Mouse (Mus musculus) cerebellum, adult 8-10 months (tissue): Measurements from ENCODE around the gene Zfyve19.

ENCODE experiments used
- DNase-seq: peaks from one replicate; pipeline ENCODE4 v3.0.0; 2022

Zfyve19 gene

DNA sequence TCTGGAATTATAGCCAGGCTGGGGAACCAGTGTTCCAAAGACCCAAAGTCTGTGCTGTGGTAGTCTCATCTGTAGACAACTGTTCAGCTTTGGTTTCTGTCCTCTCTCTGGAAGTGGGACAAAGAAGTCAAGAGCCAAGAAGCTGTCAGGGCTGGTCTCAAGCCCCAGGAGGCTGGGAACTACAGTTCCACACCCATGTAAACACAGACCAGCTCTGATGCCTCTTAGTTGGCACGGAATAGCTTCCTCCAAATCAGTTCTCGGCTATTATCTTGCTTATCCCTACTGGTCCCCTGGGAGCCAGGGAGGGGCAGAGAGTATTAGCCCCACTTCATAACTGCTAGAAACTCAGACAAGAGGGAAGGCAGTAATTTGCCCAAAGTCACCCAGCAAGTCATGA is 52.9 kb downstream of the Zfyve19 start:
- DNase-seq: no peak

DNA sequence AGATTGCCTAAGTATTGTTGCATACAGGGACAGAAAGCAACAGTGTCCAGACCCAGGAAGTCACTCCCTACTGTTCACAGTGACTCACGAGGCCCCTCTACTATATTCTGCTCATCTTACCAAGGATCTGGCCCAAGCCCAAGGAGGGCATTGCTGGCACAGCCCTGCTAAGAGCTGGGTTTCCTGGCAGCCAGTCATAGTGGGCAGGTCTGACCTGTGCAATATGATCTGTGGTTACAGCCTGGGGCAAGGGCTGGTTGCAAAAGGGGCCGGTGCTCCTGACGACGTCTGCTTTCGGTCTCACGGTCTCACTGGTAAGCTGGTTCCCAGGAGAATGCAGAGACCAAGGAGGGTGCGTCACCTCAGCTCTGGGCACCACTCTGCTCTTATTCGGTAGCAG is 54.6 kb downstream of the Zfyve19 start:
- DNase-seq: no peak

- DNase-seq: no peak
Observed at GRCm38 (mm10) chr2:119263813-119264212, 55.4 kb downstream of the Zfyve19 start.
